Mouse (Mus musculus) MEL (cell line): ENCODE measurements around the gene Pde4a. TPM values are rescaled to one million over a fixed set of nuclear protein-coding genes. Genes with fewer than 3 reads are reported as not detected.
A peak's percentile ranks its signal among the peaks of the same experiment; 100 is the strongest.

ENCODE experiments used
- DNase-seq: peaks from one replicate; pipeline ENCODE4 v3.0.0; 2011; ENCODE audit warnings: low read depth, low spot score
- H3K27ac ChIP-seq: 2 replicates; pipeline ENCODE4 v1.5.1; 2012; ENCODE audit warnings: low read depth, mild to moderate bottlenecking, control low read depth, low read length, moderate library complexity; ENCODE audit not compliant: control insufficient read depth
- H3K27me3 ChIP-seq, 2 experiments: fragments of 150-350 bp in 1 of 2; sonication (generic) in 1 of 2; 2 replicates each; pipeline ENCODE4 v1.6.1; 2012; ENCODE audit warnings: low read length in 2 of 2, mild to moderate bottlenecking in 2 of 2, improper control_type of control experiment in 1 of 2, moderate library complexity in 1 of 2; ENCODE audit not compliant: insufficient read depth in 2 of 2, control insufficient read depth in 1 of 2
- H3K36me3 ChIP-seq, 2 experiments: 2 replicates each; pipeline ENCODE4 v1.6.1; 2012 to 2014; ENCODE audit warnings: low read length in 2 of 2, improper control_type of control experiment in 1 of 2, inconsistent platforms in 1 of 2, mild to moderate bottlenecking in 1 of 2; ENCODE audit not compliant: insufficient read depth in 2 of 2, control insufficient read depth in 1 of 2
- H3K4me1 ChIP-seq, 2 experiments: fragments of 150-350 bp in 1 of 2; sonication (generic) in 1 of 2; 2 replicates each; pipeline ENCODE4 v1.6.1; 2012; ENCODE audit warnings: low read length in 2 of 2, improper control_type of control experiment in 1 of 2, mild to moderate bottlenecking in 1 of 2; ENCODE audit not compliant: insufficient read depth in 2 of 2, control insufficient read depth in 1 of 2
- H3K4me3 ChIP-seq, 2 experiments: fragments of 150-350 bp in 1 of 2; sonication (generic) in 1 of 2; 2 replicates each; pipeline ENCODE4 v1.5.1; 2012; ENCODE audit warnings: low read depth in 2 of 2, low read length in 2 of 2, mild to moderate bottlenecking in 2 of 2, moderate library complexity in 2 of 2, control low read depth in 1 of 2, improper control_type of control experiment in 1 of 2; ENCODE audit not compliant: control insufficient read depth in 1 of 2, insufficient read depth in 1 of 2
- H3K79me2 ChIP-seq: 2 replicates; pipeline ENCODE4 v1.6.1; 2012; ENCODE audit warnings: mild to moderate bottlenecking, low read length, moderate library complexity; ENCODE audit not compliant: control insufficient read depth, poor library complexity, insufficient read depth
- H3K9ac ChIP-seq: 2 replicates; pipeline ENCODE4 v1.6.1; 2012; ENCODE audit warnings: low read depth, mild to moderate bottlenecking, control low read depth, low read length, moderate library complexity; ENCODE audit not compliant: control insufficient read depth, poor library complexity, severe bottlenecking
- H3K9me3 ChIP-seq: fragments of 150-350 bp; sonication (generic); replicated peaks from 2 replicates; pipeline ENCODE4 v1.6.1; 2012; ENCODE audit warnings: mild to moderate bottlenecking, low read length, improper control_type of control experiment, moderate library complexity; ENCODE audit not compliant: insufficient read depth
- CHD1 ChIP-seq: IDR thresholded peaks from 2 replicates; pipeline ENCODE4 v1.6.1; 2012; ENCODE audit warnings: low read depth, mild to moderate bottlenecking, inconsistent platforms, low read length, improper control_type of control experiment
- CHD2 ChIP-seq: IDR thresholded peaks from 2 replicates; pipeline ENCODE4 v1.6.1; 2011; ENCODE audit warnings: low read length, improper control_type of control experiment
- ELF1 ChIP-seq: IDR thresholded peaks from 2 replicates; pipeline ENCODE4 v1.6.1; 2014; ENCODE audit warnings: low read depth, mild to moderate bottlenecking, inconsistent platforms, low read length, improper control_type of control experiment, moderate library complexity
- EP300 ChIP-seq, 2 experiments: IDR thresholded peaks; 2 replicates each; pipeline ENCODE4 v1.6.1; 2011; ENCODE audit warnings: improper control_type of control experiment in 2 of 2, low read length in 2 of 2, low read depth in 1 of 2, mild to moderate bottlenecking in 1 of 2
- ETS1 ChIP-seq: IDR thresholded peaks from 2 replicates; pipeline ENCODE4 v1.6.1; 2012; ENCODE audit warnings: low read depth, mild to moderate bottlenecking, inconsistent platforms, low read length, improper control_type of control experiment, moderate library complexity
- GABPA ChIP-seq: IDR thresholded peaks from 2 replicates; pipeline ENCODE4 v1.6.1; 2012; ENCODE audit warnings: low read depth, mild to moderate bottlenecking, inconsistent platforms, low read length, improper control_type of control experiment, moderate library complexity
- KAT2A ChIP-seq: conservative IDR thresholded peaks from 2 replicates; pipeline ENCODE4 v1.6.1; 2012; ENCODE audit warnings: low read depth, low read length, improper control_type of control experiment, inconsistent platforms
- MYB ChIP-seq: IDR thresholded peaks from 2 replicates; pipeline ENCODE4 v1.6.1; 2011; ENCODE audit warnings: mild to moderate bottlenecking, low read depth, low read length, improper control_type of control experiment
- POLR2A ChIP-seq, 2 experiments: IDR thresholded peaks; 2 replicates each; pipeline ENCODE4 v1.6.1; 2011 to 2012; ENCODE audit warnings: low read length in 2 of 2, mild to moderate bottlenecking in 2 of 2, control low read depth in 1 of 2, improper control_type of control experiment in 1 of 2, low read depth in 1 of 2, moderate library complexity in 1 of 2; ENCODE audit not compliant: control insufficient read depth in 1 of 2, insufficient read depth in 1 of 2, poor library complexity in 1 of 2
- TAL1 ChIP-seq: IDR thresholded peaks from 2 replicates; pipeline ENCODE4 v1.6.1; 2012; ENCODE audit warnings: mild to moderate bottlenecking, inconsistent platforms, low read length, moderate library complexity, mixed read lengths
- TCF12 ChIP-seq: IDR thresholded peaks from 2 replicates; pipeline ENCODE4 v1.6.1; 2014; ENCODE audit warnings: low read depth, mild to moderate bottlenecking, inconsistent platforms, low read length, improper control_type of control experiment, moderate library complexity
- ZNF384 ChIP-seq: IDR thresholded peaks from 2 replicates; pipeline ENCODE4 v1.6.1; 2012; ENCODE audit warnings: low read depth, mild to moderate bottlenecking, inconsistent platforms, low read length, improper control_type of control experiment
- polyA plus RNA-seq, 2 experiments: library from polyadenylated mRNA; stranded (reverse) in 1 of 2; unstranded in 1 of 2; fragments of >175 nt in 1 of 2; fragments of >200 nt in 1 of 2; gene quantifications; 2 replicates each; pipeline versions ENCODE4 v1.2.1 to v1.2.4; 2012; ENCODE audit warnings: low replicate concordance in 2 of 2, low read depth in 1 of 2; ENCODE audit not compliant: insufficient read length in 2 of 2, insufficient read depth in 1 of 2, missing spikeins in 1 of 2
- total RNA-seq: library from RNA; depleted of rRNA; stranded (reverse); fragments of 300-350 nt; gene quantifications from 2 replicates; pipeline ENCODE4 v1.2.3, GENCODE M21; 2012

Gene Pde4a
- total and polyA plus RNA-seq, 3 experiments: 16.6 to 53.9 (median 45.6) TPM

GRCm38 (mm10) chr9:21208626-21209025 is 43.1 kb downstream of the Pde4a start:
- Histone ChIP-seq H3K4me1 (no peaks in the 10 kb centered on the region), H3K27me3 (no peaks in the 10 kb centered on the region), H3K9ac (no peak overlapping the region), H3K36me3 (peaks cover 0 to 28% of the 10 kb centered on the region in 2 experiments; a peak in 2 of 4 replicates), H3K9me3 (no peaks in the 10 kb centered on the region), H3K4me3 (no peak overlapping the region), H3K79me2 (no peaks in the 10 kb centered on the region), H3K27ac (no peak overlapping the region)
- no peak for TF ChIP-seq MYB
- TF ChIP-seq CHD1: no peak
- no peak for TF ChIP-seq ETS1
- peak; percentile 79 for TF ChIP-seq ZNF384
- TF ChIP-seq ELF1: no peak
- TF ChIP-seq POLR2A (IDR thresholded peaks at IDR 0.05; ENCODE audit: control insufficient read depth in 1 of 2, insufficient read depth in 1 of 2, low read depth in 1 of 2, low read length in 2 of 2, poor library complexity in 1 of 2): 0 out of 4 replicates have a peak, but pooled peaks of 1 of the 2 experiments have one; percentile 29
- DNase-seq: no peak

- H3K27me3 ChIP-seq: no peaks in the 10 kb centered on the region
- DNase-seq: no peak
- H3K9me3 ChIP-seq: no peaks in the 10 kb centered on the region
- TF ChIP-seq ETS1 (no peak), EP300 (IDR thresholded peaks at IDR 0.05; ENCODE audit: low read depth in 1 of 2, low read length in 2 of 2) (no peak)
- H3K4me3 ChIP-seq: no peak overlapping the region
- no peaks in the 10 kb centered on the region for H3K4me1 ChIP-seq
- no peak overlapping the region for H3K9ac ChIP-seq
- H3K36me3 ChIP-seq: peaks cover 0 to 20% of the 10 kb centered on the region in 2 experiments; a peak in 2 of 4 replicates
- no peak overlapping the region for H3K27ac ChIP-seq
- H3K79me2 ChIP-seq: no peaks in the 10 kb centered on the region
Measured at GRCm38 (mm10) chr9:21210821-21211220, 45.3 kb downstream of the Pde4a start.

DNA sequence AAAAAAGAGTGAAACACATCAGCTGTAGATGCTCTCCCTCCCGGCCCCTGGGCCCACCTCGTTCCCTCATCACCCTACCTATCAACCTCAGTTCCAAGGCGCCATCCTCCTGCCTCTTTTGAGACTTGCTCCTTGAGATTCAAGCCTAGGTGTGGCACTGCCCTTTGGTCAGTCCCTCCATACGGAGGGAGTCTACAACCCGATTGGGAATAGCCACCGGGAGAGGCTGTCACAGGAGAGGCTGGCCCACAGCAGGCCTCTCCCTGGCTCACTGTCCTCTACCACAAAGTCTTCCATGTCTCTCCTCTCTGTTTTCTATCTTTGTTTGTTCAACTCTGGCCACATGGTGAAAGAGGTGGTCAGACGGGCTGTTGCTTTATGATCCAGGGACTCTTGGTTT is 46.1 kb downstream of the Pde4a start:
- no peaks in the 10 kb centered on the region for H3K27me3 ChIP-seq
- H3K9me3 ChIP-seq: no peaks in the 10 kb centered on the region
- DNase-seq: no peak
- H3K27ac ChIP-seq: no peak overlapping the region
- TF ChIP-seq TAL1: no peak
- TF ChIP-seq GABPA: no peak
- no peak for TF ChIP-seq CHD2
- no peak for TF ChIP-seq CHD1
- no peak for TF ChIP-seq TCF12
- no peak for TF ChIP-seq KAT2A
- H3K4me1 ChIP-seq: no peaks in the 10 kb centered on the region
- H3K4me3 ChIP-seq: no peak overlapping the region
- H3K9ac ChIP-seq: no peak overlapping the region
- H3K79me2 ChIP-seq: no peaks in the 10 kb centered on the region
- H3K36me3 ChIP-seq: peaks cover 0 to 13% of the 10 kb centered on the region in 2 experiments; a peak in 2 of 4 replicates
